Mouse (Mus musculus): ENCODE data around the gene Snrnp200. TPM values are rescaled to one million over a fixed set of nuclear protein-coding genes. Genes with fewer than 3 reads are reported as not detected.

The Snrnp200 gene
- polyA plus RNA-seq, 1 experiment from 2014 or later: 51.0 TPM

Other genes starting within 250 kb of the Snrnp200 start
- gene Ap4e1, start 199.7 kb upstream of the Snrnp200 start, polyA plus RNA-seq (2015; fragmentation: Nextera tagmentation; extraction: Ambion mirVana): 11.5 and 13.2 TPM in 2 replicates
- gene Blvra, start 137.7 kb upstream of the Snrnp200 start, polyA plus RNA-seq (2015; fragmentation: Nextera tagmentation; extraction: Ambion mirVana): 27.7 and 31.5 TPM in 2 replicates
- gene Ncaph, start 74.4 kb upstream of the Snrnp200 start, polyA plus RNA-seq (2015; fragmentation: Nextera tagmentation; extraction: Ambion mirVana): 20.2 and 21.1 TPM in 2 replicates
- 11.4 and 13.1 TPM in 2 replicates for gene Itpripl1, start 64.9 kb upstream of the Snrnp200 start, polyA plus RNA-seq (2015; fragmentation: Nextera tagmentation; extraction: Ambion mirVana)
- gene 1810024B03Rik, start 106 bp upstream of the Snrnp200 start, polyA plus RNA-seq (2015; fragmentation: Nextera tagmentation; extraction: Ambion mirVana): 1.7 and 2.0 TPM in 2 replicates
- gene Ciao1, start 39.4 kb downstream of the Snrnp200 start, polyA plus RNA-seq (2015; fragmentation: Nextera tagmentation; extraction: Ambion mirVana): 60.7 and 66.8 TPM in 2 replicates
- 49.0 TPM in 2 replicates for gene Tmem127, start 39.5 kb downstream of the Snrnp200 start, polyA plus RNA-seq (2015; fragmentation: Nextera tagmentation; extraction: Ambion mirVana)
- gene Stard7, start 61.8 kb downstream of the Snrnp200 start, polyA plus RNA-seq (2015; fragmentation: Nextera tagmentation; extraction: Ambion mirVana): 74.2 and 79.5 TPM in 2 replicates
- gene Dusp2, start 127.8 kb downstream of the Snrnp200 start, polyA plus RNA-seq (2015; fragmentation: Nextera tagmentation; extraction: Ambion mirVana): 7.1 and 7.2 TPM in 2 replicates
- not detected in 2 replicates for gene Astl, start 130.3 kb downstream of the Snrnp200 start, polyA plus RNA-seq (2015; fragmentation: Nextera tagmentation; extraction: Ambion mirVana)
- 0.47 and 0.55 TPM in 2 replicates for gene Adra2b, start 154.8 kb downstream of the Snrnp200 start, polyA plus RNA-seq (2015; fragmentation: Nextera tagmentation; extraction: Ambion mirVana)
- gene Gpat2, start 216.8 kb downstream of the Snrnp200 start, polyA plus RNA-seq (2015; fragmentation: Nextera tagmentation; extraction: Ambion mirVana): 0.09 and 0.12 TPM in 2 replicates
- gene Fahd2a, start 236.2 kb downstream of the Snrnp200 start, polyA plus RNA-seq (2015; fragmentation: Nextera tagmentation; extraction: Ambion mirVana): 33.3 and 37.1 TPM in 2 replicates

All from hindbrain, embryonic 13.5 days (tissue).